Mouse (Mus musculus) monocyte, adult 5-6 weeks (primary cell): ENCODE measurements around the gene Slit1. TPM values are rescaled to one million over a fixed set of nuclear protein-coding genes. Genes with fewer than 3 reads are reported as not detected.

Source experiments
- ATAC-seq: fragments of 153-309, 156-312 bp; replicated peaks from 2 replicates; pipeline ENCODE4 v1.8.0; 2017; ENCODE audit warnings: mild to moderate bottlenecking; ENCODE audit not compliant: low TSS enrichment, insufficient number of reproducible peaks, severe bottlenecking, poor library complexity, low FRiP score
- total RNA-seq: library from RNA; stranded (forward); fragments of 200-1000, 200-491, 200-594 nt; gene quantifications from 3 replicates; pipeline ENCODE4 v1.2.3, GENCODE M21; 2017

Slit1 gene
- total RNA-seq, 1 experiment from 2014 or later = not detected

DNA sequence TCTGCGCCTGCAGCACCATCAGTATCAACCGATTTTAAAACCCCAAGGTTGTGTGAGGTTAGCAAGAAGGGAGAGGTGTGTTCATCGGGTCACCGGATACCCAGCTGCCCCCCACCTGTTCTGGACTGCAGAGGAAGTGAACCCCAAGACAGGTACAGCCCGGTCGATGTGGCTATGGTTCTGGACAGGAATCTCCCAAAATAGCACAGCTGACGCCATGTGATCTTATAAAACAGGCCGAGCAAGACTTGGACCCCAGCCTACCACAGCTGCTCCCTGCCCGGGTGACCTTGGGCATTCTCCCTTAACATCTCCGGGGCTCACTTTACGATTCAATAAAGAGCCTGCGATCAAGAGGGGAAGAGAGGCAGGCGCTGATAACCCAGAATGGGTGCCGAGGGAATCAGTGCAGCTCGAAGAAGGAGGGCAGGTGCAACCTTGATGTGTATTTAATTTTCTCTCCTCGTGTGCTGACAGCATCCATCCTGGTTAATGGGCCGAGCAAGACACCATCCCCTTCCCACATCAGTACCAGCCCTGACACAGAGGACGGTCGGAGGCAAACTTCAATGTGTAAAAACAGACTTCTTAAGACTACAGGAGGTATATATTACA lies 124.6 kb downstream of the Slit1 start:
- no peak for ATAC-seq

DNA sequence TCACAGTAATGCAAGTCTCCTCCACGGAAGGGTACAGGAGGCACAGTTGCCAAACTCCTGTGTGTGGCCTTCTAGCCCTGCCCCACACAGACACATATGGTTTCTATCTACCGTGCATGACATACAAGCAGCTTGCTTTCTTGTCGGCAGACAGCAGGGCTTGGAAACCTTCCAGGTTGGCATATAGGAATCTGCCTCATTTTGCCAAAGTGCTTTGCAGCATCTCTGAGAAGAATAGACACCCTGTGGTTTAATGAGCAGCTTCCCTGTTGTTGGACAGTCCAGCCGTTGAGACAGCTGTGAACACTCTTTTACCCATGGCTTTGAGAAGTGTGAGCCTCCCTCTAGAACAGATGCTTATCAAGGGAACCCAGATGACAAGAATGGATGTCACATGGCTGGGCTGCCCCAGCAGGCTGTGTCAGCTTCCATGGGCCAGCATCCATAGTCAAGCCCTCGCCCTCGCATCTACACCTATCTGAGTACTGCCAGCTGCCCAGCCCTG lies 125.3 kb downstream of the Slit1 start:
- no peak for ATAC-seq

DNA sequence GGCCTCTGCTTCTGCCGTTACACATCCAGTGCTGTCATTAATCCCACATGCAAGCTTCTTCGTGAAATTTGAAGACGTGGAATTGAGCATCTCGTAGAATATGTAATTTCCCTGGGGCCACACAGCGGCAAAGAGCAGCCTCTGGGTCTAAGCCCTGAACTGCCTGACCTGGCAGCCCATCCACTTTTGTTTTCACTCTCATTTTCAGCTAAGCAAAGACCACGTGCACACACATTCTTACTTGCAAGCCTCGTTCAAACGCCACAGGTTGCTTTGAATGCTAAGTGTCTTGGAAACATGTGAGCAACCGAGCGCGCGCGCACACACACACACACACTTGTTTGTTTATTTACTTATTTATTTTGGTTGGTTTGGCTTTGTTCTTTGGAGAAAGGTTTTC lies 126.4 kb downstream of the Slit1 start:
- ATAC-seq = no peak

DNA sequence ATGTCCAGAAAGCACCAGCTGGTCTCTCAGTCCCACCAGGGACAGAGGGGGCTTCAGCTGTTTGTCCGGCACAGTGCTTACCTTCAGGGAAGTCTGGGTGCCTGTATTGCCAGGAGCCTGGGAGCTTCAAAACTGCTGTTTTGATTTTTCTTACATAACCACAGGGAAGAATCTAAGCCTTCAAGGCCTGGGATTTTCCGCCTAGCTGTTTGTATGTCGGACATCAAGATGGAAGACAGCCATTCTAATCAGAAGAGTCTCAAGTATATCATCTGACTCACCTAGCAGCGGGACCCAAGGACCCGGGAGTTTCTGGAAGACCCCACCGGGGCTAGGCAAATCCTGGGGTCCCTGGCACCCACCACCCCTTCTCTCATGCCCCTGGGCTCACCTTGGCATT lies 127.2 kb downstream of the Slit1 start:
- ATAC-seq = no peak

DNA sequence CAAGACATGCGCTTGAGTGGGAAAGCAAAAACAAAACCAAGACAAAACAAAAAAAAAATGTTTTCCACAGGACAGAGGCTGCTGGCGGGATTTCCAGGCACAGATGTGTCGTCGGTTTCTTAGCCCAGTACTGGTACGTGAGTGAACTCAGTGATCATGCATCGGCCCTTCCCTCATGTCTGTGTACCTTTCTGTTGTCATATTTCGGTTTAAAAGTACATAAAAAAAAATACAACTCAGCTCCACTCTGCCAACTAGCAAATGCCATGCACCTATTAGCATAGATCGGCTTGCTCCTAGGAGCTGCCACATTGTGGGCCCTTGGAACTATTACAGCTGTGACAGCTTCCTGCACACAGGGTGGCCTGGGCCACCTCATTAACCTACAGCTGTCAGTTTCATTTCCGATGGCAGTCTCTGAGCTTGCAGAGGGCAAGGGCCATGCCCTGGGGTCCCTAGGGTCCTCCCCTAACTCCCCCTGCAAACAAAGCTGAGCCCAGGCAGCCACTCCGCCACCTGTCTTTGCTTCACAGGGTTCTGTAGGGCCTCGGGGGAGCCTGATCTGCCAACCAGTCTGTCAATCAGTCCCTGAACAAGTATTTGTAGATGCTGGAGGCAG lies 127.8 kb downstream of the Slit1 start:
- ATAC-seq = no peak

DNA sequence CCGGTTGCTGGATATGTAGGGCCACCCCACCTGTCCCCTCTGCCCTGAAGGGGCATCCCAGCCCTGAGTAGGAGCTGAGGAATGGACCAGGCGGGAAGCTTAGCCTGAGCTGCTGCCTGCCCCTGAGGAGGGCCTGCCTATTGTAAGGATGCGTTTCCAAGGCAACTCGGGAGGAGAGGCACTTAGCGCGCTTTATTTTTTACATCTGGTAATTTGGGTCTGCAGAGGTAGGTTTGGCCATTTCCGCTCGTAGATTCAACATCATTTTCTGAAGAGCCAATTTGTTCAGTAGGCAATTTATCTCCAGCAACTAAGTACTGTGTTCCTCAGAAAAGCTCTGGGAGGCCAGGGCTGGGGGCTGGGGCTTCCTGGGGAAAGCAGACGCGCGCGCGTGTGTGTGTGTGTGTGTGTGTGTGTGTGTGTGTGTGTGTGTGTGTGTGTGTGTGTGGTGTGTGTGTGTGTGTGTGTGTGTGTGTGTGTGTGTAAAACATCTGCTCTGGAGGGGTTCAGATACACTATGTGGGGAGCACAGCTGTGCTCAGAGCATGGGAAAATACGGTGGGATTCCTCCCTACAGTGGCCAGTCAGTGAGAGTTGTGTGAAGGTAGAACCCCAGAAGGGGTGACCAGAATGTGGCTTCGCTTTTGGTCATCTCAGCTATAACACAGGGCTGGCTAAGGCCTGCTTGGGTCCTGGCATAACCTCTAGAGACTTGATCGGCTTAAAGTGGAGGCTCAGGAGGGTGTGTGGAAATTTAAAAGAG lies 130.0 kb downstream of the Slit1 start:
- ATAC-seq = no peak

DNA sequence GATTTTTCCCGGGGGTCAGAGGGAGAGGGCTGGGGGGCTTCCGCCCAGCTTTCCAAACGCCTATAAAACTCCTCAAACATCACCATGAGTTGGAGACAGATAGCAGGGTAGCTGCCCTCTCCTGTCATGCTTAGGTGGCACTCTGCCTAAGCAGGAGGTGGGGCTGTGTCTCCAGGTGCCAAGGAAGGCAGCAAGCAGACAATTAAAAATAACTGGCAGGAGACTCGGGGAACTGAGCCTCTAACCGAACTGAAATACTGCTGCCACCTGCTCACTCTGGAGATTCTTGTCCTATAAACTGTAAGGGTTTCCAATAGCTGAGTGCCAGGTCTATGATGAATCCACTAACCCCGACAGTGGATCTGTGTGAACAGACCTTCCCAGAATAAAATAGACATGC lies 131.8 kb downstream of the Slit1 start:
- ATAC-seq = no peak

DNA sequence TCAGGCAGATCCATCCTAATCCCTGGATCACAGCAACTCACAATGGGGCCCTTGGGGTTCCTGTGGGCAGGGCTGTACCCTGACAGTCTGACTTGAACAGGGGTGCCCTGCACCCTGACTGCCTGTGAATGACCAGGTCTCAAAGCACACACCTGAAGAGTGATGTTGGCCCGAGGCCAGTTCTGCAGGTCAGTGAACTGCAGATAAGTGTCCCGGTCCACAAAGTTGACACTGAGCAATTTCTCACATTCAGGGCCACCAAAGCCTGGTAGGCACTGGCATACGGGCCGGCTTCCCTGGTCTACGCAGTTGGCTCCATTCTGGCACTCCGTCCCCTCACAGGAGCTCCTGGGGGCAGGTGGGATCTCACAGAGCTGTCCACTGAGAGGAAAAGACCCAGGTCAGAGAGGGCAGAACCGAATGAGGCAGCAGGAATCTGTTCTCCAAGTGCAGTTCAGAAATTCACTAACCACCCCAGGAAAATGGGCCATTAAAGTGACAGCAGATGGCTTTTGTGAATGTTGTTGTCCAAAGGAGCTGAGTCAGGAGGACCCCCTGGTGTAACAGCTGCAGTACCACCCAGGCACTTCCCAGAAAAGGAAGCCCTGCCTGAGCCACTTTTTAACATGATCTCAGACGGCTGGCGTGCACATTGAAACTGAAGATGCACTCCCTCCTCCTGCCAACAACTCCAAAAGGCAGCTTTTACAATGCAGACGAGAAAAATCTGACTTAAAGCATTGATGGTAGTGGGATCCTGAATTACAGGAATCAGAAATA lies 137.1 kb downstream of the Slit1 start:
- ATAC-seq = no peak

DNA sequence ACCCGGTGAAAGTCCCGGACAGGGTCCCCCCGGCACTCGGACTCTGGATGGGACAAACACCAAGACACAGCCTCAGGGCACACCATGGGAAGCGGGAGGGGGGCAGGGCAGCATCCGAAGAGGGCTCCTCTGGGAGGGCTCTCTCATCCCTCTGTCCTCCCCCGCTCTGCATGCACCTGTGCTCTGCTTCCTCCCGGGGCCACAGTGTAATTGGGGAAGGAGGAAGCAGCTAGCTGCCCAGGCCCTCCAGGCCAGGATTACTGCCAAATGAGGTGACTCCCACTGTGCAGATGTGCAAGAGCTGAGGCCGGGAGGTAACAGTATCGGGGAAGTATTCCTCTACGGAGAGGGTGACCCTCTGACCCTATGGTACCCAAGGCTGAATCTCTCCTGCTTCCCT lies 142.8 kb downstream of the Slit1 start:
- no peak for ATAC-seq

DNA sequence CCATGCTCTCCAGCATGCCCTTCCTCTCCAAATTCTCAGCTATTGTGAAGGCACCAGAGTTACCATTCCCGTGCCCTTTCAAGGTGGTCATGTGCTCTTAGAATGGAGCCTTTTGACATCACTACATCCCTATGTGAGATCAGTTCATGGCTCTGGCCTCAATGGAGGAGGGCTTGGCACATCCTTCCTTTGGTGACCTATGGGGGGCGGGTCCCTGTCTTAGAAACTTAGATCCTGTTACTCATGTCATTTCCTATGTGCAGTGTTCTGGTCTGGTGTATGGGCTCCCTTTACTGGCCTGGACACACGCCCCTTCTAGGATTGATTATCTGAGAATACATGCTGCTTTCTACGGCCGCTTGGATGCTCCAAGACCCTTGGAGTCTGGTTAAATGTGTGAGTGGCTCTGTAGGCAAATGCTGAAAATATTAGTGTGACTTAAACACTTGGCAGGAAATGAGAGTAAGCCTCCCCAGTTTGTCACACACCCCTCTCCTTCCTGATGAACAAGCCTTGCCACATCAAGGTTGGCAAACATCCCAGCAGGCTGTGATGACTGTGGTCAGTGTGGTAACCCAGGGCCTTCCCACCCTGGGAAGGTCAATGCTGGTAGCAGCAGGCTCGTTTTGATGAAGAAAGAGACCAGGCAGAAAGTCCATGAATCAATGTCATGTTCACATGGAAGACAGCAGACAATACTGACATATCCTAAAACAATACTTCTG lies 146.1 kb downstream of the Slit1 start:
- peak; percentile 86 for ATAC-seq

DNA sequence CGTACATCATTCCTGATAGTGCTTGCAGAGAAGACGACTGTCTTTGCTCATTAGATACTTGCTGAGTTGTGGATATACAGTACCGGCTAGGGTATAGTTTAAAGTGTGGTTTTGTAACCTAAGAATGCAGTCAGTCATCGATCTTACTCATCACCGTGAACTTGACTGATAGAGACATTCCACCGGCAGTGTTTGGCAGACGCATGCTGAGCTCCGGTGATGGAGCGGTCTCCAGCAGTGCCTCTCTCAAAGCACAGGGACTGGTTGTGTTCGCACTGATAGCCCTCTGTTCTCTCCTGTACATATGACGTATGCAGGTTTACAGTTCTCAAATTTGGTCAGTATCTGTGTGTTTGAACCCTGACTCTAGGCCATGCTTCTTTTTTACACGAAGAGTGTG lies 151.7 kb downstream of the Slit1 start:
- ATAC-seq = no peak

DNA sequence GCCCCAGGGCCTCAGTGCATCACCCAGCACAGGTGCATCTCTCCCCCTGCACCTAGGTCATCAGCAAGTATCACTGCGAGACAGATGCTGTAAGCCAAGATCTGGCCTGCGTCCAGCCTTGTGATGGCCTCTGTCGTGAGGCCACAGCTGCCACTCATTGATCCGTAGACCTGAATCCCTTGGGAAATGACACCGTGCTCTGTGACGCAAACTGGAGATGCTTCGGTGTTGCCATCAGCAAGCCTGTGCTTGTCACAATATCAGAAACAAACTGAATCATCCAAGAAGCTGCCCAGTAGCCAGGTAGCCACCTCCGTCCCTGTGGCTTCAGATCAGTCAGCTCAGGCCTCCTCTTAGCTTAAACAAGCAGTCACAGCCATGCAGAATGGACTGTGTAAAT lies 153.8 kb downstream of the Slit1 start:
- ATAC-seq = no peak

DNA sequence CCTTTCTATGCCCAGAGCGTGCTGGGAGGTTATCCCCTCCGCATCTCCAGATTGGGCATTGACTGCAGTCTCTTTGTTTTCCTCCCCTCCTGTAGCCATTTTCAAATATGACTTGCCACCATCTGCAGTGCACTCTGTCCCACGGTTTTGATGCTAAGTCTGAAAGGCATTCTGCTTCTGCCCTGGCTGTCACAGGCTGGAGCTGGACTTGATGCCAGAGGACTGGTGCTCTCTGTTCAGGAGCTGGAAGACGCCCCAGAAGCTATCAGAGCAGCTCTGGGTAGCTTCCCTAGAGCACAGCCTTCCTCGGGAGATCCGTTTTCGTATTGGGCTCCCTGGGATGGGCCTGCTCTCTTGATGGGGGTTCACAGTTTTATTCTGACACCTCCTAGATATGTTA lies 154.4 kb downstream of the Slit1 start:
- no peak for ATAC-seq

DNA sequence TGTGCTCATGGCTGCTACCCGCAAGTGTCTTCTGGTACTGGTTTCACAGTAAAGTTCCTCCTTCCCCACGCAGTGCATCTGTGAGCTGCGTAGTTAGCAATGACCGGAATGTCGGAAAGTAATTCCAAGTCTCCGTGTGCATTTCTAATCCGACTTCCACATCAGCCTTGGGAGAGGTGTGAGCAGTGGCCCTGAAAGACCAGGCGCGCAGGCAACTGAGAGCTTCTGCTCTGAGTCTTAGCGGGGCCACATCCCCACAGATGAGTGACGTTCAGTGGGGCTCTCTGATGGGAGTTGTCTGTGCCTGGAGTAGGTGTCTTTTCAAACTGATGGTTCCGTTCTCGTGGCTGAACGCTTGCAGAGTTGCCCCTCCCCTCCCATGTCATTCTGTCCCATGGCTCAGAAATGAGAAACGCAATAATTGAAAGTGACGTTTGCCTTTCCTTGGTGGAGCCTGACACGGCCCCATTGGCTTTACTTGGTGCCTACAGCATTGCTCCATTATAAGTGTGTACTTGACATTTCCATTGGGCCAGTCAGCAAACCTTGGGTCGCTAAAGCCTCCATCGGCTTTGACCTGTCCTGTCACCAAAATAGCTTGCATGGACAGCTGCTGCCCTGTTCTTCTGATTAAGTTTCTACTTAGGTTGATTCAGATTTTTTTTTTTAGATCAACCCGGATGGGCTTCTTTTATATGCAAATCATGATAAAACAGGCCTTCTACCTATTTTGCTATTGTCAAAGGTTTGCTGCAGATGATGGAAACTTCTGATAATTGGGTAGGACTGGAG lies 155.8 kb downstream of the Slit1 start:
- no peak for ATAC-seq

DNA sequence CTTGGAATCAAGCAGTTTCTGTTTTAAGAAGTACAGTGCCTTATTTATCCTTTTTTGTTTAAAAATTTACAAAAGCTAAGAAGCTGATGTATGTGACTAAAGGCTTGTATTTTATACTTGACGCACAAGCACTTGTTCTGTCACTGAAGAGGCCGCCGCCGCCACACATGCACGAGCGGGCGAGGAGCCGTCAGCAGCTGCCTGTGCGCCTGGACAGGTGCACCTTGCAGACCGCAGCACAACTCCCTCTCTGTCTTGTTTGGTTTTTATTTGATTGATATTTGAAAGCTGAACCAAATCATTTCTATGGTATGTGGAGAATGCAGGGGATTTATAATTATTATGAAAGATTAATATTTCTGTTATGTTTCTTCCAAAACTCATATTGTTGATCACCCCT lies 156.7 kb downstream of the Slit1 start:
- ATAC-seq = no peak

DNA sequence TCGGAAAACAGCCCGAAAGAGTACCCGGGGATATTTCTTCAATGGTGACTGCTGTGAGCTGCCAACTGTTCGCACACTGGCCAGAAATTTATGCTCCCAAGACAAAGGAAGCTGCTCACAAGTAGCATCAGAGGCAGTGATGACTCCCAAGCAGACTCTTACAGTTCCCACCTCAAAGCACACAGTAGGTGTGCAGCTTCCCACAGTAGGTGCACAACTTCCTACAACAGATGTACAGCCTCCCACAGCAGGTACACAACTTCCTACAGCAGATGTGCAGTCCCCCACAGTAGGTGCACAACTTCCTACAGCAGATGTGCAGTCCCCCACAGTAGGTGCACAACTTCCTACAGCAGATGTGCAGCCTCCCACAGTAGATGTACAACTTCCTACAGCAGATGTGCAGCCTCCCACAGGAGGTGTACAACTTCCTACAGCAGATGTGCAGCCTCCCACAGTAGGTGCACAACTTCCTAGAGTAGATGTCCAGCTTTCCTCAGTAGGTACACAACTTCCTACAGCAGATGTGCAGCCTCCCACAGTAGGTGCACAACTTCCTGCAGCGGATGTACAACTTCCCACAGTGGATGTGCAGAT lies 160.4 kb downstream of the Slit1 start:
- ATAC-seq = no peak

DNA sequence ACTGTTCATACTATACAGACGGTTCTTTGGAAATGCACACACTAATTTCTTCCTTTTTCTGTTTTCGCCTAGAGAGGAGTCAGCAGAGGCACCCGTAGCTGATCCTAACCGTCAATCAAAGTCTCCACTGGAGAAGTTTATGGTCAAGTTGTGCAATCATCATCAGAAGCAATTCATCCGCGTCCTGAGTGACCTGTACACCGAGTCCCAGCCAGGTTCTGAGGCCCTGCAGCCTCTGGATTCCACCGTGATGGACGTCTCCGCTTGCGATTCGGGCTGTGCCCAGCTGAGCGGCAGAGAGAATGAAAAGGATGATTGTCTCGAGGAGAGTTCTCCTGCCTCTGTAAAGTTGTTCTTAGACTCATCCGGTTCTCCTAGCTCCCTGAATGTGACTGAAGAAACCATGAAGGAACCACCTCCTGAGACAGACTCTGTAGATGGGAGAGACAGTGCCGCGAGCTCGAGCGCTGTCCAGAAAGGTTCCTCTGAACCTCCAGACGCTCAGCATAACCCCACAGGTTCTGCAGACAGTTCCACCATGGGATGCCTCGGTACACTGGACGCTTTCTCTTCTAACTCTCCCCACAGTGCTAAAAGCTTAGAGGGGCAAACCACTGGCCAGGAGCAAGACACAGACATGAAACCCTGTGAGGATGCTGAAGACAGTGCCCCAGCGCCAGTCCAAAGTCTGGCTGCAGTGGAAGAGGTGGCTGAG lies 161.6 kb downstream of the Slit1 start, which contains the start of gene Gm340:
TSS of gene Gm340 (plus strand) at position 665 of the 715 bp plus-strand sequence.
- no peak for ATAC-seq
